Mouse (Mus musculus): ENCODE data around the gene Mdp1.

Gene Mdp1

GRCm38 (mm10) chr14:55659960-55660573, at the start of gene Mdp1:
TSS of gene Mdp1 (minus strand) at chr14:55660508.
- peak; percentile 56 to 68 for DNase-seq

GRCm38 (mm10) chr14:55709509-55709908, 49.2 kb upstream of the Mdp1 start:
- no peak for DNase-seq

GRCm38 (mm10) chr14:55707397-55707796, 47.1 kb upstream of the Mdp1 start:
- DNase-seq = no peak

GRCm38 (mm10) chr14:55706051-55706600, 45.8 kb upstream of the Mdp1 start:
- no peak for DNase-seq

- DNase-seq = no peak
Measured at GRCm38 (mm10) chr14:55702761-55703160, 42.5 kb upstream of the Mdp1 start.

GRCm38 (mm10) chr14:55701131-55701530, 40.8 kb upstream of the Mdp1 start:
- DNase-seq = no peak

- DNase-seq = no peak
Measured at GRCm38 (mm10) chr14:55697226-55697625, 36.9 kb upstream of the Mdp1 start.

GRCm38 (mm10) chr14:55689433-55689832, 29.1 kb upstream of the Mdp1 start:
- no peak for DNase-seq

- no peak for DNase-seq
Measured at GRCm38 (mm10) chr14:55682118-55682493, 21.8 kb upstream of the Mdp1 start.

- DNase-seq = peak; percentile 85 to 90
Measured at GRCm38 (mm10) chr14:55681160-55682117, 21.1 kb upstream of the Mdp1 start, which contains the start of gene Tinf2. TSS of gene Tinf2 (minus strand) at chr14:55681820.

GRCm38 (mm10) chr14:55677615-55678014, 17.3 kb upstream of the Mdp1 start:
- DNase-seq = no peak

- DNase-seq = no peak
Measured at GRCm38 (mm10) chr14:55672741-55673060, 12.4 kb upstream of the Mdp1 start.

GRCm38 (mm10) chr14:55671833-55672740, 11.8 kb upstream of the Mdp1 start, which contains the start of the genes Gmpr2 and Nedd8:
TSS of gene Gmpr2 (plus strand) at chr14:55671941.
TSS of gene Nedd8 (minus strand) at chr14:55672124.
- DNase-seq = peak; percentile 81 to 82

- no peak for DNase-seq
Measured at GRCm38 (mm10) chr14:55671486-55671832, 11.2 kb upstream of the Mdp1 start.

- no peak for DNase-seq
Measured at GRCm38 (mm10) chr14:55660636-55661035, 328 bp upstream of the Mdp1 start.

- DNase-seq = no peak
Measured at GRCm38 (mm10) chr14:55658011-55658410, 2.3 kb downstream of the Mdp1 start.

- no peak for DNase-seq
Measured at GRCm38 (mm10) chr14:55656935-55657334, 3.4 kb downstream of the Mdp1 start.

- DNase-seq = no peak
Measured at GRCm38 (mm10) chr14:55651528-55651927, 8.8 kb downstream of the Mdp1 start.

- no peak for DNase-seq
Measured at GRCm38 (mm10) chr14:55649884-55650283, 10.4 kb downstream of the Mdp1 start, which contains the start of gene Tssk4. TSS of gene Tssk4 (plus strand) at chr14:55650184.

- no peak for DNase-seq
Measured at GRCm38 (mm10) chr14:55644261-55644888, 15.9 kb downstream of the Mdp1 start.

- DNase-seq = peak; percentile 75 to 87
Measured at GRCm38 (mm10) chr14:55643060-55643907, 17.0 kb downstream of the Mdp1 start, which contains the start of gene Tm9sf1. TSS of gene Tm9sf1 (minus strand) at chr14:55643806.

Measured in spleen, adult 18-20 months (tissue).